Mouse (Mus musculus): ENCODE measurements around the gene Fam170b. TPM values are rescaled to one million over a fixed set of nuclear protein-coding genes. Genes with fewer than 3 reads are reported as not detected.

The Fam170b gene
- polyA plus RNA-seq, 1 experiment from 2014 or later, result not detected

DNA sequence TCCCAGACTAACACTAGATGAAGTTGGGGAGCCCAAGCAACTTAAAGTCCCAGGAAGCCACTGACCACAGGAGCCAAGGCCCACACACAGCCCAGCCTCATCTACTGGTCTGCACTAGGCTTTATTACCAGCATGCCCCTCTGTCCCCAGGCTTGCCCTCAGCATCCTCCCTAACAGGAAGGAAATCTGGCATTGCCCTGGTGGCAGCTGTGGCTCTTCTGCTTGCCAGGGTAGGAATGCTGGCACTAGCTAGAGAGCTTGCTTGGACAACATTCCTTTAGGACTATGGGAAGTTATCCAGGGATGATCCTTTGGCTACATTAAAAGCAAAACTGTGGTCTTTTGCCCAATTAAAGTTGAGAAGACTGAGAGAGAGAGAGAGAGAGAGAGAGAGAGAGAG is 23.7 kb upstream of the Fam170b start:
- no peak for DNase-seq (ENCODE audit: low read depth, low spot score)
- TF ChIP-seq CTCF (IDR thresholded peaks at IDR 0.05), result no peak
- peaks cover 8% of the 10 kb centered on the region for H3K27me3 ChIP-seq
- in situ Hi-C loops (cut with MboI; ENCODE audit: low pct_unique_long_range_greater_than_20kb), result no loop called here
- ChIA-PET CTCF (no interaction called here), POLR2A (no interaction called here)
- ATAC-seq, result no peak

DNA sequence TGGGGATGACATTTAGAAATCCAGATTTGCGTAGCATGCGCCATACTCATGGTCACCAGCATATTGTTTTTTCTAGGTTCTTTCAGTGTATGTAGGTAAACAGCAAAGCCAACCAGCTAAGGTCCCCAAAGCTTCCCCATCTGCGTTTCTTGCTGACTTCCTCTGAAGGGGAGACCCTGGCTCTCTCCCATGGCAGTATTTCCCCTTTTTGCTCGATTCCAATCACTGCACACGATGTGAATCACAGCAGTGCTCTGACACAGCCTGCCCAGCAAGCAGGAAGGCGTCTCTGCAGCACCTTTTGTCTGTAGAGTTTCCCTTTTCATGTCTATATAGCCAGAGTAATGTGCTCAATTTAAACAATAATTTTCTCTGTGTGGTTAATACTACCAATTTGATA is 21.3 kb upstream of the Fam170b start:
- DNase-seq (ENCODE audit: low read depth, low spot score) (no peak), ATAC-seq (no peak)
- ChIA-PET POLR2A (no interaction called here), CTCF (no interaction called here)
- in situ Hi-C loops (cut with MboI; ENCODE audit: low pct_unique_long_range_greater_than_20kb), result no loop called here
- no peak for TF ChIP-seq CTCF (IDR thresholded peaks at IDR 0.05)
- H3K27me3 ChIP-seq, result peaks cover 2% of the 10 kb centered on the region

DNA sequence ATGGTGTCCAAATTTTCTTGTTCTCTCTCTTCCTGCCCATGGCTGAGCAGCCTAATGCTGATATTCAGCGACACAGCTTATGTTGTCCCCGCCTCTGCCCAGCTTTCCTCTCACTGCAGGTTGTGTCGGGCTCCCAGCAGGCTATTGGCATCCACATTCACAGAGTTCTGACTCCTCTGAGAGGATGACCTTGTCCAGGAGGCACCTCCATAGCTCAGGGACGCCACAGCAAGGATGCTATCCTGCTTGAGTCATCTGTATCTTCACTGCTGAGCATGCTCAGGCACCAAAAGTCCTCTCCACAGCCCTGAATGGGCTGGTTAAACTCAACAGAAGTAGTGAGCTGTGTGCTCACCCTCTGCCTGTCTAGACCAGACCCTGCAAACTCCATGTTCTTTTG is 18.8 kb upstream of the Fam170b start:
- POLR2A ChIA-PET, result no interaction called here
- DNase-seq (ENCODE audit: low read depth, low spot score), result no peak
- no peak for TF ChIP-seq CTCF (IDR thresholded peaks at IDR 0.05)
- in situ Hi-C loops (cut with MboI; ENCODE audit: low pct_unique_long_range_greater_than_20kb), result no loop called here
- ATAC-seq, result no peak
- CTCF ChIA-PET, result no interaction called here
- no peaks in the 10 kb centered on the region for H3K27me3 ChIP-seq

DNA sequence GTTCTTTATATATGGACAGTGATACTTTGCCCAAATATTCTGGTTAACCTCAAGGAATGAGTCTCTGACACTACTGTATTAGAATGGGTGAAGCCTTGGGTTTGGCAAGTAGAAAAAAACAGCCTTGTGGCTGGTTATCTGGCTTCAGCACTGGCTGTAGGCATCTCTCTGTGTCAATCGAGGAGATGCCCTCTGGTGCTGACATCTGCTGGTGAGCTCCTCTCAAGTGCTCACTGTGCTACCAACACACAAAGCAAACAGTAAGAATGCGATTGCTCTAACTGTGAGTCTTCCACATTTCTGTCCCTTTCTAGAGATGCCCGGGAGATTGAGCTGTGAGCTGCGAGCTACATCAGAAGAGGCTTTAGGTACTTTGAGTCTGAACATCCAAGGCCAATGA is 17.2 kb upstream of the Fam170b start:
- TF ChIP-seq CTCF (IDR thresholded peaks at IDR 0.05), result no peak
- peaks cover 4% of the 10 kb centered on the region for H3K27me3 ChIP-seq
- ChIA-PET CTCF (no interaction called here), POLR2A (no interaction called here)
- DNase-seq (ENCODE audit: low read depth, low spot score) (no peak), ATAC-seq (no peak)
- in situ Hi-C loops (cut with MboI; ENCODE audit: low pct_unique_long_range_greater_than_20kb), result no loop called here

DNA sequence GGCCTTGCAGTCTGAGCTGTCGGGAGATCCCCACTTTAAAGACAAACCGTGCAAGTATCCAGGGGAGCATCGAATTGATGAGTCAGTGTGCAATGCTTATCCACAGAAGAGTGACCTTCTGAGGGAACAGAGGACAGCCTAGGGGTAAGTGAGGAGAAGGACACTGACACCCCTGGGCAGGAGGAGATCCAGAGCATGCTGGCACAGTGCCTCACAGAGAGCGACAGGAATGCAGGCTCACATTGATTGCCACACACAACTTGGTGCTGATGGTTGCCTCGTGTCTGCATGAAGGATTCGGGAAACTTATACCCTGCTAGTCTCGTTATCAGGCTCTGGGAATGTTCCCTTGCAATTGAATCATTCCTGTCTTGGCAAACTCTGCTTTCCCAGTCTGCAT is 16.5 kb upstream of the Fam170b start:
- in situ Hi-C loops (cut with MboI; ENCODE audit: low pct_unique_long_range_greater_than_20kb), result no loop called here
- H3K27me3 ChIP-seq, result peaks cover 4% of the 10 kb centered on the region
- DNase-seq (ENCODE audit: low read depth, low spot score) (no peak), ATAC-seq (no peak)
- ChIA-PET CTCF (no interaction called here), POLR2A (no interaction called here)
- TF ChIP-seq CTCF (IDR thresholded peaks at IDR 0.05), result no peak

DNA sequence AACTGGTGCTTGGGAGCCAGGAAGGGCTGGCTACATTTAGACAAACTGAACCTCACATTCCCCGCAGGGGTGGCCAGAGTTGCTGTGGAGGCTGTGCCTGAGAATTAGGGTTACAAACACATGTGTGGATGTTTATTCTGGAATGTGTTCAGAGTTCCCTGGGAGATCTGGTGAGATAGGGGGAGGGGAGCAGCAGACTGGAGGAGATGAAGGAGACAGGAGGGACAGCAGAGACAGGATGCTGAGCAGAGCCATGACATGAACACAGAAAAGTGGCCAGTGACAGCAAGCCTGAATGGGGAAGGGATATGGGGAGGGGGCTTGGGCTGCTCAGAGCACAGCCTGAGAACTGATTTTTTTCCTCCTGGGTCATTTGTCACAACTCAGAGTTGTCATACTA is 14.5 kb upstream of the Fam170b start:
- in situ Hi-C loops (cut with MboI; ENCODE audit: low pct_unique_long_range_greater_than_20kb), result no loop called here
- ATAC-seq (no peak), DNase-seq (ENCODE audit: low read depth, low spot score) (no peak)
- ChIA-PET POLR2A (no interaction called here), CTCF (no interaction called here)
- TF ChIP-seq CTCF (IDR thresholded peaks at IDR 0.05), result no peak
- H3K27me3 ChIP-seq, result peaks cover 8% of the 10 kb centered on the region

DNA sequence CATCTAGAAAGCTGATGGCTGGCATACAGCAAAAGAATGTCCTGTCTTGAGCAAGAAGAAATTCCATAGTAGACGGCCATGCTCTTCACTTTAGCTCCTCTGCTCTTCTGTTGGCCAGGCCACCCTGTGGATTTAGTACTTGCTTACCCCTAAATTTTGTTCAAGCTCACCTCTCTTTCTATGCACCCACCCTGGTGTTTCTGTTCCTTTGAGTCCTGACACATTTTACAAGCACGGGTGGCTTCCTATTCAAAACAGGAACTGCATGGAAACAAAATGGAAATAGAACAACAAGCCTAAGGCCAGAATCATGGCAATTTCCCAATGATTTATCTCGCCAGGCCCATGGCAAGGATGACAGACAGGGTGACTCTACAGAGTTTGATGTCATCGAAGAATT is 10.9 kb upstream of the Fam170b start:
- ATAC-seq, result no peak
- in situ Hi-C loops (cut with MboI; ENCODE audit: low pct_unique_long_range_greater_than_20kb), result no loop called here
- H3K27me3 ChIP-seq, result peaks cover 21% of the 10 kb centered on the region
- ChIA-PET POLR2A (no interaction called here), CTCF (no interaction called here)
- TF ChIP-seq CTCF (IDR thresholded peaks at IDR 0.05), result no peak
- DNase-seq (ENCODE audit: low read depth, low spot score), result no peak

DNA sequence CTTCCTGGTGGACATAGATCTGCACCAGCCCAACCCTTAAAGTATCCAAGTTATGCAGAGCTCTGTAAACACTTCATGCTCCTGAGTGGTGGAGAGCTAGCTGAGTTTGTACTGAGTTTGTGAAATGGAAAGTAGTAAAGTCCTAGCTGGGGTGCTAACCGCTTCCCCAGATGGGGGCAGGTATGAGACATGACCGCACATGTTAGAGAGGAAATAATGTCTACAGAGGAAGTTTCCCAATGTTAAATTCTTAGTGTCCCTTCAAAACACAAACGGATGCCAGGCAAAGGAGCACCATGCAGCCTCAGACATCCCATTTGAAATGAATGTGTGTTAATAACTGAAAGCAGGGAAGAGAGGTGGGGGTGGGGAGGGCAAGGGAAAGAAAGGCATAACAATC is 9.9 kb upstream of the Fam170b start:
- CTCF ChIA-PET, result no interaction called here

DNA sequence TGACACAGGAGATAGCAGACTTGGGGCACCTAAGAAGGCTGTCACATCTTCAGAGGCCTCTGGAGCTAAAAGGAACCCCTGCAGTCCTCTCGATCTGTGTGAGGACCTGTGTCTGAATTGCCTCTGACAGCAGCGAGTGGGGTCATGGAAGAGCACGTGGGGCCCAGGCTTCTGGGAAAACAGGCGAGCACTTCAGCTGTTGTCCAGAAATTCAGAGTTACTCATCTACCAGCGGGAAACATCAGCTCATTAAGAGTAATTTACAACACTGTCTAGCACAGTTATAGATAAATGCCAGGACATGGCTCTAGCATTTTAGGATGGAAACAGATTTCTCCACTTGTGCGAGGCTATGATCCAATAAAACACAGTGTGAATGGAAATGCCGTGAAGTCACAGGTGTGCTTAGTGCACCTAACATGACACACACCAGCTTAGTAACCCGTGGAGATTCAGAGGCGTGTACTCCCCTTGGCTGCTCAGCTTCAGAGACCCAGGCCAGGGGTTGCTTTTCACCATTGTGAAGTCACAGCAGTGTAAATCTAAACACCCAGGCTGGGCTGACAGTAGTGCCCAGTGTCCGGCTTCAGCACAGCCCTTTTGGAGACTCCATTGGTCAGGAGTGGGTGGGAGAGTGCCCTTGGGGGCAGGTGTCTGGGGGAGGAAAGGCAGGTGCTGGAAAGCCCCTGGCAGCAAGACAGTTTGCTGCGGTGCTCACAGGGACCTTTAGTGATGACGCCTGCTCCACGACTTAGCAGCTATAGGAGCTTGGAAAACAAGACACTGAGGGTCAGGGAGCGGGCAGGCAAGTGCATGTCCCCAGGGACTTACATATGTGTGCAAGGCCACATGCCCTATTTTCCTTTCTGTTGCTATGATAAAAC is 9.3 kb upstream of the Fam170b start:
- POLR2A ChIA-PET, result no interaction called here
- no peak for ATAC-seq

More for the DNA sequence above, 9.9 kb upstream of the Fam170b start:
- peaks cover 24% of the 10 kb centered on the region for H3K27me3 ChIP-seq
- ATAC-seq (no peak), DNase-seq (ENCODE audit: low read depth, low spot score) (no peak)
- POLR2A ChIA-PET, result no interaction called here
- no peak for TF ChIP-seq CTCF (IDR thresholded peaks at IDR 0.05)
- in situ Hi-C loops (cut with MboI; ENCODE audit: low pct_unique_long_range_greater_than_20kb), result no loop called here

DNA sequence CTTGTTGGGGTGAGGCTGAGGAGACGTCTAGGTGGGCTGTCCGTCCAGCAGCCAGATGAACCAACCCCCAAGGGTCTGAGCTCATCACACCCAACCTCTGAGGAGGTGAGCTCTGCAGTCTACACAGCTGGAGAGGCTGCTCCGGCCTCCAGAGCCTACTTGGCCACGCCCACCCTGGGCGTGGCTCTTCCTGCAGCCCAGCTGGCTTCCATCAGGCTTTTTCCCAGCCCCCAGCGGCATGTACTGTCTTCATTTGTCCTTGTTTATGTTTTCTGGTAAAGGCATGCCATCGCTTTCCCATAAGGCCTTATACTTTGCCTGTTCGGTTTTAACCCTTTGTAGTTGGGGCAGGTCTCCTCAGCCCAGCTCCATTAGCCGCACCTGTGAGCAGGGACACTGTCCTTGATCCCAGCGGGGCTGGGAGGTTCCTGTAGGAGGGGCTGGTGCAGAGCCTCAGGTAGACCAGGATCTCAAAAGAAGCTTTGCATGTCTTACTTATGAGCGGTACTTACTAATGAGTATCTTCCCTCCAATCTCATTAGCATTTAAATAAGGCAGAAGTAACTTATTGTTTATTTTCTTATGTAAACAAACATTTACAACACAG is 8.2 kb upstream of the Fam170b start:
- CTCF ChIA-PET, result no interaction called here
- in situ Hi-C loops (cut with MboI; ENCODE audit: low pct_unique_long_range_greater_than_20kb), result no loop called here
- no peak for ATAC-seq
- TF ChIP-seq CTCF (IDR thresholded peaks at IDR 0.05), result no peak
- H3K27me3 ChIP-seq, result peaks cover 24% of the 10 kb centered on the region
- DNase-seq (ENCODE audit: low read depth, low spot score), result no peak
- POLR2A ChIA-PET, result no interaction called here

More for the DNA sequence above, 9.3 kb upstream of the Fam170b start:
- CTCF ChIA-PET, result no interaction called here
- H3K27me3 ChIP-seq, result peaks cover 24% of the 10 kb centered on the region
- DNase-seq (ENCODE audit: low read depth, low spot score), result no peak
- no peak for TF ChIP-seq CTCF (IDR thresholded peaks at IDR 0.05)
- in situ Hi-C loops (cut with MboI; ENCODE audit: low pct_unique_long_range_greater_than_20kb), result no loop called here

DNA sequence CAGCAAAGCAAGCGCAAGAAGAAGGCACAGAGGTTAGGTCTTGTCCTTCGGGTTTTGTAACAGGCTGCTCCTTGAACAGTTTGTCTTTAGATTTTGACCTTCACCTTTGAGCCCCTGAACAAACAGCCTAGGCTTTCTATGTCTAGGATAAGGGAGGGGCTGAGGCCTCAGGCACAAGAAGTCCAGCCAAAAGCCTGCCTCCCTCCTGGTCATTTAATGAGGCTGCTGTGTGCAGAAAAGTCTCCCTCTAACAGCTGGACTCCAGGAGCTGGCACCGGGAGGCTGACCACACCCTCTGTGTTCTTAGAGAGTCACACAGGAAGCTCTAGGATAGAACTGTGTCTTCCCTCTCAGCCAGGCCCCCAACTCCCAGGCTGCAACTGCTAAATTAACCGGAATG is 6.6 kb upstream of the Fam170b start:
- CTCF ChIA-PET, result no interaction called here
- no peak for DNase-seq (ENCODE audit: low read depth, low spot score)
- ATAC-seq, result no peak
- TF ChIP-seq CTCF (IDR thresholded peaks at IDR 0.05), result no peak
- POLR2A ChIA-PET, result no interaction called here
- H3K27me3 ChIP-seq, result peaks cover 19% of the 10 kb centered on the region
- in situ Hi-C loops (cut with MboI; ENCODE audit: low pct_unique_long_range_greater_than_20kb), result no loop called here

All from Patski (cell line).